Mouse (Mus musculus) T-cell, adult 66 days (primary cell): Measurements from ENCODE around the gene Pola1. TPM values are rescaled to one million over a fixed set of nuclear protein-coding genes. Genes with fewer than 3 reads are reported as not detected.

Source experiments
- total RNA-seq, 2 experiments: library from RNA; stranded (reverse); gene quantifications; 3 replicates in 1 of 2; 4 replicates in 1 of 2; pipeline ENCODE4 v1.2.4; 2023

Gene Pola1
- 10 to 100 TPM; 10.7 to 12.6 TPM for total RNA-seq

GRCm38 (mm10) chrX:93631657-93632449 lies at the start of gene Pola1:
Gene Pola1 (minus strand): TSS chrX:93632155.

GRCm38 (mm10) chrX:93654218-93655002 lies 22.5 kb upstream of the Pola1 start, which contains the start of gene Pcyt1b:
Gene Pcyt1b (plus strand): TSS chrX:93654863.

GRCm38 (mm10) chrX:93286291-93286893 lies 345.6 kb downstream of the Pola1 start, which contains the start of gene Arx:
Gene Arx (plus strand): TSS chrX:93286445.

Other genes starting within 250 kb of the Pola1 start
- under 1 TPM; 0.47 TPM for gene Pcyt1b, start 22.7 kb upstream of the Pola1 start, total RNA-seq
- gene Pdk3, start 200.0 kb upstream of the Pola1 start, total RNA-seq = 10 to 100 TPM; 15.4 to 16.6 TPM